Mouse (Mus musculus) spleen, embryonic (tissue): ENCODE results near the gene Gm28490.
"Not testable (repeated sequence)": the region's sequence is repeated elsewhere in the genome, so short reads cannot be mapped to it uniquely, and the experiment has no call there.

Experiments
- CTCF ChIA-PET: fragments of 350-600 bp; sonication (Branson Sonifier 250); formaldehyde crosslinking; loops from one replicate; lab custom pipeline; 2022; lab: Charles Lee

The Gm28490 gene

DNA sequence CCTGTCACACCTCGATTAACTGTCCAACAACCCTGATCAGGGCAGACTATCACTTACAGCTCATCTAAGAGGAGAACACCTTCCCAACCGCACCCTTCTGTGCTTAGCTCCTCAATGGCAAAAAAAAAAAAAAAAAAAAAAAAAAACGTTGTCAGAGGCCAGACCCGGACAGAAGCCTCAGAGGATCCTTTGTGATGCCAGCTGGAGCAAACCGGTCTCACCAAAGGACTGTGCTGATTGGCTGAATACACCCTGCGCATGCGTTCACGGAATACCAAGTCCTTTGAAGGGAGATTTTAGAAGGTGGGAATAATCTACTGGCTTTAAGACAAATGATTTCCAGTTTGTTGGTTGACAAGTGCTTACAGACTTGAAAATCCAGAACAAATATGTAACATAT, at the start of gene Gm28490:
TSS of gene Gm28490 (minus strand) at position 101 of the 400 bp plus-strand sequence.
- CTCF ChIA-PET = not testable (repeated sequence)
